Mouse (Mus musculus) liver, embryonic 15.5 days (tissue): ENCODE data around the gene 3110009E18Rik. TPM values are rescaled to one million over a fixed set of nuclear protein-coding genes. Genes with fewer than 3 reads are reported as not detected.

Experiments used
- ATAC-seq: fragments of 200-750 bp; cut with Nextera tagmentation; 2 replicates; pipeline ENCODE4 v1.8.0; 2017; ENCODE audit warnings: moderate number of reproducible peaks, mild to moderate bottlenecking, moderate library complexity; ENCODE audit not compliant: insufficient read depth
- H3K27ac ChIP-seq: fragments of 300-500 bp; sonication (generic); replicated peaks from 2 replicates; pipeline ENCODE4 v1.5.1; 2015; ENCODE audit warnings: mild to moderate bottlenecking, inconsistent platforms
- H3K27me3 ChIP-seq: fragments of 300-500 bp; sonication (generic); 2 replicates; pipeline ENCODE4 v1.6.1; 2015; ENCODE audit warnings: mild to moderate bottlenecking, inconsistent platforms
- H3K36me3 ChIP-seq: fragments of 300-500 bp; sonication (generic); replicated peaks from 2 replicates; pipeline ENCODE4 v1.6.1; 2015; ENCODE audit warnings: moderate library complexity, mild to moderate bottlenecking, inconsistent platforms
- H3K4me1 ChIP-seq: fragments of 300-500 bp; sonication (generic); replicated peaks from 2 replicates; pipeline ENCODE4 v1.6.1; 2015; ENCODE audit warnings: inconsistent platforms
- H3K4me2 ChIP-seq: fragments of 300-500 bp; sonication (generic); 2 replicates; pipeline ENCODE4 v1.6.1; 2015; ENCODE audit warnings: moderate library complexity, mild to moderate bottlenecking, inconsistent platforms
- H3K4me3 ChIP-seq: fragments of 300-500 bp; sonication (generic); replicated peaks from 2 replicates; pipeline ENCODE4 v1.5.1; 2015; ENCODE audit warnings: mild to moderate bottlenecking, inconsistent platforms
- H3K9ac ChIP-seq: fragments of 300-500 bp; sonication (generic); 2 replicates; pipeline ENCODE4 v1.6.1; 2015; ENCODE audit warnings: moderate library complexity, mild to moderate bottlenecking, inconsistent platforms
- H3K9me3 ChIP-seq: fragments of 300-500 bp; sonication (generic); replicated peaks from 2 replicates; pipeline ENCODE4 v1.6.1; 2016; ENCODE audit warnings: inconsistent platforms
- WGBS: fragments of 180-500 bp; shearing (Covaris S2); methylation state at CpG from one replicate; pipeline ENCODE4 v1.1.7; 2015; ENCODE audit warnings: mixed read lengths; ENCODE audit not compliant: insufficient replicate concordance; 5-methylcytosine and 5-hydroxymethylcytosine counted together
- polyA plus RNA-seq: library from polyadenylated mRNA; unstranded; fragments of >200 nt; fragmentation: Nextera tagmentation; extraction: Ambion mirVana; gene quantifications from 2 replicates; pipeline ENCODE4 v1.2.1, GENCODE M21; 2015

3110009E18Rik gene
- polyA plus RNA-seq, 1 experiment from 2014 or later: 5.8 TPM

- peaks cover 28% of the 10 kb centered on the region for H3K4me1 ChIP-seq
- H3K4me3 ChIP-seq: no peak overlapping the region
- H3K36me3 ChIP-seq: peaks cover 88% of the 10 kb centered on the region
- no peak for ATAC-seq
- H3K27me3 ChIP-seq: no peaks in the 10 kb centered on the region
- H3K9ac ChIP-seq: no peak overlapping the region
- H3K9me3 ChIP-seq: no peaks in the 10 kb centered on the region
- H3K27ac ChIP-seq: no peak overlapping the region; the same call in 1 of the 2 replicates
- WGBS: 81% methylated on average over 10 of the region's 10 CpGs
- H3K4me2 ChIP-seq: no peak overlapping the region
Observed at GRCm38 (mm10) chr1:120229723-120230471, 108.9 kb downstream of the 3110009E18Rik start.

DNA sequence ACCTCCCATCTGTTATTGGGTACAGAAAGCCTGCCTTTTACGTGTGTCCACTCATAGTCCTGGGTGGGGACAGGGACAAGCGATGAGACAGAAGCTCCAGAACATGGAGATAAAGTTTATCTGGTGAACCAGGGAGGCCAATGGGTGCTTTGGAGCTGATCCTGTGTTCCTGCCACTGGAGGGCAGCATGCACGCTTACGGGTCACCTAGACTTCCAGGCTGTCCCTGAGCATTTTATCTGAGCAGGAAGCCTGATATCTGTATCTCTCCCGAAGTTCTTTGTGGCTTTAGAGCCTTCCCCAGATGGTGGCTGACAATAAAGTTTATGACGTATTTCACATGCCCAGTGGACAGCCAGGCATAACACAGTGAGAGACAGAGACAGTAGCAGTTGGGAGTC is 110.3 kb downstream of the 3110009E18Rik start:
- Histone ChIP-seq H3K9ac (no peak overlapping the region), H3K27ac (peak overlapping the region; percentile 68), H3K4me3 (no peak overlapping the region), H3K9me3 (no peaks in the 10 kb centered on the region), H3K4me2 (peak overlapping the region; percentile 38), H3K4me1 (peaks cover 28% of the 10 kb centered on the region), H3K36me3 (peaks cover 88% of the 10 kb centered on the region), H3K27me3 (no peaks in the 10 kb centered on the region)
- 12% methylated on average over 6 of the region's 6 CpGs for WGBS
- peak; percentile 93 for ATAC-seq

DNA sequence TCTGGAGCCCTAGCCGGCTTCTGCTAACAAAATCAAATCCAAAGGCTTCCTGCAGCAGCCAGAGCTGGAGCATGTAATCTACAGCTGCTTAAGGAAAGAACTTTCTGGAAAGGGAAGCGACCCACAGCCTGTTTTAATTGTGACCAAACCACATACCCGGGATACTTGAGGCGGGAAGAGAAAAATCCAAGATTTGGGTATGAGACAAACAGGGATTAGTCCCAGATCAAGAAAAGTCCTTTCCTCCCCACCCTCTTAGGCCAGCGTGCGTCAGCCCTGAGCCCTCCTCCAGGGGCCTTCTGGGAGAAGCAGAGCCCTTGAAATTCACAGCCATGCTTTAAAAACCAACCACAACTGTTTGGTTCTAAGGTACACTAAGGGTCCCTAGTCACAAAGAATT is 111.2 kb downstream of the 3110009E18Rik start:
- Histone ChIP-seq H3K36me3 (peaks cover 88% of the 10 kb centered on the region), H3K4me1 (peaks cover 28% of the 10 kb centered on the region), H3K9ac (no peak overlapping the region), H3K4me3 (no peak overlapping the region), H3K9me3 (no peaks in the 10 kb centered on the region), H3K27ac (peak overlapping the region; percentile 60; the same call in 1 of the 2 replicates), H3K27me3 (no peaks in the 10 kb centered on the region), H3K4me2 (peak overlapping the region; percentile 38; the same call in 1 of the 2 replicates)
- no peak for ATAC-seq
- WGBS: 72% methylated on average over 6 of the region's 6 CpGs

DNA sequence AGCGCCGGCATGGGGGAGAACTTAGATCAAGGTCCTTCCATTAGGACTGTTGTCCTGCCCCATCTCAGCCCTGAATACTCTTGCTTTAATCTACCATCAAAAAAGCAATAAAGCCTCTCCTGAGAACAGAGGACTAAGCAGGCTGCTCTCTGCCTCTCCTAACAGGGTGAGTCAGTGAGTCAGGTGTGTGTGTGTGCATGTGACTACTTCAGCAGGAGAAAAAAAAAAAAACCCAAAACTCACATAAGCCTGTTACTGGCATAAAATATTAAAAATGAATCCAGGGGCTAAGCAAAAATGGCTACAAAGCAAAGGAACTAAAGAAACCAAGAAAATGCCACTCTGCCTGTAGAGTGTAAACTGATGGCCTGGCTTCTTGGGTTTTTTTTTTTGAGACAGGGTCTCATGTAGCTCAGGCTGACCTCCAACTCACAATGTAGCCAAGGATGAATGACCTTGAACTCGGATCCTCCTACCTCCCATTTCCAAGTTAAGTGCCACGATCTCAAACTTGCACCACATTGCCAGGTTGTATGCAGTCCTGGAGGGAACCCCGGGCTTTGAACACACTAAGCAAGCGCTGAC is 114.7 kb downstream of the 3110009E18Rik start:
- Histone ChIP-seq H3K36me3 (peaks cover 90% of the 10 kb centered on the region), H3K27me3 (no peaks in the 10 kb centered on the region), H3K4me3 (no peak overlapping the region), H3K27ac (no peak overlapping the region), H3K4me1 (peaks cover 21% of the 10 kb centered on the region), H3K4me2 (no peak overlapping the region), H3K9ac (no peak overlapping the region), H3K9me3 (no peaks in the 10 kb centered on the region)
- no peak for ATAC-seq
- WGBS: 85% methylated on average over 6 of the region's 6 CpGs

GRCm38 (mm10) chr1:120236424-120236823 is 115.4 kb downstream of the 3110009E18Rik start:
- Histone ChIP-seq H3K27me3 (no peaks in the 10 kb centered on the region), H3K4me1 (peaks cover 14% of the 10 kb centered on the region), H3K27ac (no peak overlapping the region), H3K9ac (no peak overlapping the region), H3K4me3 (no peak overlapping the region), H3K4me2 (no peak overlapping the region), H3K9me3 (no peaks in the 10 kb centered on the region), H3K36me3 (peaks cover 97% of the 10 kb centered on the region)
- 84% methylated on average over 14 of the region's 14 CpGs for WGBS
- no peak for ATAC-seq

DNA sequence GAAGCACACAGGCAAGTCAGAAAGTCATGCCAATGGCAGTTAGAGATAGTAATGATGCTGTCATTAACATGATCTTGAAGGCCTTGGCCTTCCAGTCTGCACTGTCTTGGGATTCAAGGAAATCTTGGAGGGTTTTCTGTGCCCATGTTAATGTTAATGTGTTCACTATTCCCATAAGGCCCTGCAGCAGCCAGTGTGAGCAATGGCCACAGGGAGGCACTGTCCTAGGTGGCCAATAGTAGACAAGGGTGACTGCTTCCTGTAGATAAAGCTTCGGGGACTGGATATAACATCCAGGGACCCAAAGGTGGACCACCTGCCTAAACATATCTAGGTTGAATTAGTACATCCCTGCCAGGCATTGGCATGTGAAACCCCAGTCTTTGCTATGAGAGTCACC is 116.1 kb downstream of the 3110009E18Rik start:
- ATAC-seq: no peak
- Histone ChIP-seq H3K4me2 (no peak overlapping the region), H3K4me1 (peaks cover 7% of the 10 kb centered on the region), H3K4me3 (no peak overlapping the region), H3K9me3 (no peaks in the 10 kb centered on the region), H3K27ac (no peak overlapping the region), H3K36me3 (peaks cover 97% of the 10 kb centered on the region), H3K9ac (no peak overlapping the region), H3K27me3 (no peaks in the 10 kb centered on the region)
- 42% methylated on average over 1 of the region's 1 CpGs for WGBS

Other genes with a start within 250 kb of the 3110009E18Rik start
- gene Tmem177, start 208.0 kb upstream of the 3110009E18Rik start, polyA plus RNA-seq: 3.7 and 4.1 TPM in 2 replicates
- gene Cfap221, start 124.0 kb upstream of the 3110009E18Rik start, polyA plus RNA-seq: 0.05 and 0.08 TPM in 2 replicates
- gene Sctr, start 114.3 kb upstream of the 3110009E18Rik start, polyA plus RNA-seq: not detected in 2 replicates
- gene Tmem37, start 47.1 kb upstream of the 3110009E18Rik start, polyA plus RNA-seq: 84.6 and 97.7 TPM in 2 replicates
- gene Dbi, start 109 bp upstream of the 3110009E18Rik start, polyA plus RNA-seq: 835 and 898 TPM in 2 replicates
- 43.4 and 46.8 TPM in 2 replicates for gene Steap3, start 151.5 kb downstream of the 3110009E18Rik start, polyA plus RNA-seq
- not detected in 2 replicates for gene C1ql2, start 219.4 kb downstream of the 3110009E18Rik start, polyA plus RNA-seq